Mouse (Mus musculus): ENCODE results near the gene Slc39a11.

- TF ChIP-seq CTCF (IDR thresholded peaks at IDR 0.05; ENCODE audit: low read depth) (no peak), EP300 (optimal IDR thresholded peaks at IDR 0.05) (no peak)
Measured at GRCm38 (mm10) chr11:113660940-113661339, 11.1 kb upstream of the Slc39a11 start.
